Mouse (Mus musculus) cerebellum, postnatal 25 days (tissue): ENCODE measurements around the gene Mipep.

Source experiments
- DNase-seq, 2 experiments: peaks; one replicate each; pipeline ENCODE4 v3.0.0; 2021; ENCODE audit warnings: mixed read lengths in 2 of 2

Mipep gene

DNA sequence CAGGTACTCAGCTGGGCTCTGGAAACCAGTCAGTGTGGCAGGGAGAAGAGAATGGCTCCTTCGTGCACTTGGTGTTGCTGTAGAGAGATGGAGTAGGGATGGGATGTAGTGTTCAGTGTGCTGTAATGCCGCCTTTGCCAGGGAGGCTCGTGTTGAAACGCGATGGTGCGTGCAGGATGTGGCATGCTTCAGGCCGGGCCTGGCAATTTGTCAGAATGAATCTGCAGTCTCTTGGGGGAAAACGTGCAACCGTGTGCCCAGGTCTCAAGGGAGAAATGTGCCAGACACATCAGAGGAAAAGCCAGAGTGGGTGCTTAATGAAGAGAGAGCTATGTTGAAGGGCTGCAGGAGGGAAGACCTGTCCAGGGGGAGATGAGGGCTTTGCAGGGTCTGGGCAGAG is 20.6 kb downstream of the Mipep start:
- no peak for DNase-seq

DNA sequence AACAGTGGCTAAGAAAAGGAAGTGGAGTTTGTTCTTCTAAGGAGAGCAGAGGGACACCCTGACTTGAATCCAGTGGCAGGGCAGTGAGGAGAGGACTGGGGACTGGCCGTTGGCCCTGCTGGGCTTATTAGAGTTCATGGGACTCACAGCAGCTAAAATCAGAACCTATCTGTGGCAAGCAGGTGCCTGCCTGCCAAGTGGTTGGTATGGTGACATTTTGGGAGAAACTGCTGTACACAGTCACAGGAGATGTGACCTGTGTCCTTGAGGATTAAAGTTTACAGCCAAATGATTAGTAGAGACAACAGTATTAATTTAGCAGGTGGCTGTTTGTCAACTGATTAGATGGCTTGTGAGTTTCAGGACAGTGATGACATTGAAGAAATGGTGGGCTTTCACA is 21.5 kb downstream of the Mipep start:
- DNase-seq = no peak

- no peak for DNase-seq
Measured at GRCm38 (mm10) chr14:60806891-60807344, 22.5 kb downstream of the Mipep start.

GRCm38 (mm10) chr14:60809881-60810280 is 25.5 kb downstream of the Mipep start:
- no peak for DNase-seq

GRCm38 (mm10) chr14:60811547-60811946 is 27.2 kb downstream of the Mipep start:
- no peak for DNase-seq

GRCm38 (mm10) chr14:60815098-60815497 is 30.7 kb downstream of the Mipep start:
- no peak for DNase-seq

GRCm38 (mm10) chr14:60818045-60818444 is 33.7 kb downstream of the Mipep start:
- DNase-seq = no peak

DNA sequence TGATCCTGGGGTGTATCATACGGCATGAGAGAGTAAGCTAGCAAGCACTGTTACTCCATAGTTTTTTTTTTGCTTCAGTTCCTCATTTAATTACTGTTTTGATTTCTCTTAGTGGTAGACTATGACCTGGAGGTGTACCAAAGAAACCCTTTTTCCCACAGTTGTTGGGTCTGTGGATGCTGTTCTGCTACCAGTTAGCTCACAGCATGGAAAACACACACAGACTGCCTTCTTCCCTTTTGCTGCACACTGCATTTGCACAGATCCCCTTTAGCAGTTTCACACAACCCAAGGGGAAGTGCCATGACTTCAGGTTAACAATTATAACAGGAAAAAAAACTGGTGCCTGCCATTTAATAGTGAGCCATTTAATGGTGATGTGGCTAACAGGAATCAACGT is 45.7 kb downstream of the Mipep start:
- DNase-seq = no peak

GRCm38 (mm10) chr14:60836709-60837108 is 52.3 kb downstream of the Mipep start:
- no peak for DNase-seq

DNA sequence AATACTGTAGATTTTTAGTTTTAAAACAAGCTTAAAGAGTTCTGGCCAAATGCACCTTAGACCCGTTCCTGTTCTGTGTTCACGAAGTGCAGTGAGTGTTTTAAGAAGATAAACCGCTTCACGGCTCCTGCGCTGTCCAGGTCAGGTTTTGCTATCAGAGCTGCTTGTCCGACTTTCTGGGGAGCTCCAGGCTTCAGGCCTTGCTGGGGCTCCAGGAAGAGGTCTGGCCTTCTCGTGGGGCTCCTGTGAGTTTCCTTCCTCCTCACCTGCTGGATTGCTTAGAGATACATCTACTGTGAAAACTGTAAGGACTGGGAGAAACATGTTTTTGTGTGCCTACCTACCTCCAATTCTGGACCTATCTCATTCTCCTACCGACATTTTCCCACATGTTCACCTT is 55.3 kb downstream of the Mipep start:
- DNase-seq = no peak

GRCm38 (mm10) chr14:60841977-60842659 is 57.7 kb downstream of the Mipep start:
- DNase-seq = no peak

DNA sequence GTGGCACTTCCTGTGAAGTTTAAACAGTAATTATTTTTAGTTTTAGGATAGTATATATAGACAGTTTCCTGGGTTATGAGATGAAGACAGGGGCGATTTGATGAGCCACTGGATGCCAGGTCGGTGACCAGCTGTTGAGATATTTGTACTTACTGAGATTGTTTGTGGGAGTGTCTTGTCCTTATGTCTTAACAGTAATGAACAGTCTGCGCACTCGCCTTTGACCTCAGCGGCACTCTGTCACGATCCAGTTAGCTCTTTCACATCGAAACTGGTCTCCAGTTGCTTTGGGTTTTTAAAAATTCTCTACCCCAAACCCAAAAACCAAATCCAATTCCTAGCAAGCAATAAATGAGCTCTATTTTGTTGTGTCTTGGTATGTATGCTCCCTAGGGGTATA is 59.2 kb downstream of the Mipep start:
- no peak for DNase-seq

DNA sequence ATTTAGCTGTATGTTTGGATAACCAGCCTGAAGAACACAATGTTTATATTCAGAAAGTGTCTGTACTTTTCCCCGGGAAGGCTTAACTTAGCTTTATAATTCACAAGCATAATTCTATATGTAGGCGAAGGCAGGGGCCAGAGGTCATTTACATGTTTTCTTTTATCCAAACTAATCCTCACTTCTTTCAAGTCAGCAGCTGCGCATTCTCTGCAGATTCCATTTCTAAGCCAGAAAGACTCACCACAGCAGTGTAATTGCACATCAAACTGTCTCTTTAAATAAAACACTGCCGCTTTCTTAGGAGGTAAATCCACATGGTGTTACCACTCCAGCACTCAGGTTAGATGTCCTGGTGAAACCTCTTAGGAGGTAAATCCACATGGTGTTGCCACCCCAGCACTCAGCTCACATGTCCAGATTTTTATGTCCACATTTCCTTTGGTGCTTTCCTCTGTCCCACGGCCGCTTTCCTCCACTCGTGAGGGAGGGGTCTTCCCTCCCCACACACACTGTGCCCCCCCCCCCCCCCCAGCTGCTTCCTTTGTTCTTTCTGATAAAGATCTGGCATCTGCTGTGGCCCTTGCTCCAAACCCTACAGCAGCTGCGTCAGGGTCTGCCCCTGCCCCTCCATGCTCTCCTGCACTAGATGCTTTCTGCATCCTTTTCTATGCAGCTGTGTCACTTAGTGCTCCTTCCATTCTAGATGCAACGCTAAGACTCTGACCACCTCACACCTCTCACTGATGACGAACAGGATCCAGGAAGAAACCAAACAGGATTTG is 61.1 kb downstream of the Mipep start:
- DNase-seq = no peak

GRCm38 (mm10) chr14:60846174-60846573 is 61.8 kb downstream of the Mipep start:
- no peak for DNase-seq

- no peak for DNase-seq
Measured at GRCm38 (mm10) chr14:60848194-60848593, 63.8 kb downstream of the Mipep start.

GRCm38 (mm10) chr14:60850101-60850500 is 65.7 kb downstream of the Mipep start:
- no peak for DNase-seq

DNA sequence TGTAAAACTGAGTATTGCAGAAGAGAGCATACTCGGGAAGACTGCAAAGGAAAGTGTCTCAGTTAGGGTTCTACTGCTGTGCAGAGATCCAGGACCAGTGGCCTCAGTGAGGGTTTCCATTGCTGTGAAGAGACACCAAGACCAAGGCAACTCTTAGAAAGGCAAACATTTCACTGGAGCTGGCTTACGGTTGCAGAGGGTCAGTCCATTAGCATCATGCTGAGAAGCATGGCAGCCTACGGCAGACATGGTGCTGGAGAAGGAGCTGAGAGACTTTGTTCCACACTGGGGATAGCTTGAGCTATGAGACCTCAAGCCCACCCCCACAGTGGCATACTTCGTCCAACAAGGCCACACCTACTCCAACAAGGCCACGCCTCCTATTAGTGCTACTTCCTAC is 67.3 kb downstream of the Mipep start:
- DNase-seq = no peak

- DNase-seq = no peak
Measured at GRCm38 (mm10) chr14:60856199-60856912, 72.0 kb downstream of the Mipep start.

- no peak for DNase-seq
Measured at GRCm38 (mm10) chr14:60856913-60857300, 72.5 kb downstream of the Mipep start.

DNA sequence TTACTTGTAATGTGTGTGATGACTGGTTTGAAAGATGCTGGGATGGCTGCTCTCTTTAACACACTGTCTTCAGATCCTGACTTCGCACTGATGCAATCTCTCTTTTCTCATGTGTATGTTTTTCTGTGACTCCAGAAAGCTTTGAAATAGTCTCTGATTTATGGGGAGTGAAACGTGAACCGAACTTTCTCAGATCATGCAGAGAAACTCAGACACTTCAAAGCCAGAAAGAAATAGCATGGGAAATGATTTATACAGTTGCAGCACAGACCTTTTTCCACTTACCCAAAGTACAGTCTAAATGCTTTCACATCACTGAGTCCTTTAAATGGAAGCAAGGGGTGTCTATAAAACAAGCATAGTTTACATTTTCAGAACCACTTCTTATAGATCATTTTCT is 79.0 kb downstream of the Mipep start:
- no peak for DNase-seq

GRCm38 (mm10) chr14:60866399-60866798 is 82.0 kb downstream of the Mipep start:
- no peak for DNase-seq

GRCm38 (mm10) chr14:60868325-60868724 is 84.0 kb downstream of the Mipep start:
- DNase-seq = no peak

- DNase-seq = peak; percentile 65 to 76
Measured at GRCm38 (mm10) chr14:60871831-60872230, 87.5 kb downstream of the Mipep start.

- peak; percentile 26 to 33 for DNase-seq
Measured at GRCm38 (mm10) chr14:60882106-60882505, 97.7 kb downstream of the Mipep start.
